Mouse (Mus musculus) forebrain, embryonic 13.5 days (tissue): Measurements from ENCODE around the gene Celsr1. TPM values are rescaled to one million over a fixed set of nuclear protein-coding genes. Genes with fewer than 3 reads are reported as not detected.

Experiments
- ATAC-seq: fragments of 200-750 bp; cut with Nextera tagmentation; 2 replicates; pipeline ENCODE4 v1.8.0; 2017
- H3K27ac ChIP-seq: fragments of 300-500 bp; sonication (generic); 2 replicates; pipeline ENCODE4 v1.5.1; 2015; ENCODE audit warnings: inconsistent platforms, mild to moderate bottlenecking, moderate library complexity
- H3K27me3 ChIP-seq: fragments of 300-500 bp; sonication (generic); 2 replicates; pipeline ENCODE4 v1.6.1; 2015; ENCODE audit warnings: mild to moderate bottlenecking, inconsistent platforms
- H3K36me3 ChIP-seq: fragments of 300-500 bp; sonication (generic); 2 replicates; pipeline ENCODE4 v1.6.1; 2015; ENCODE audit warnings: mild to moderate bottlenecking, inconsistent platforms; ENCODE audit not compliant: poor library complexity, severe bottlenecking
- H3K4me1 ChIP-seq: fragments of 300-500 bp; sonication (generic); 2 replicates; pipeline ENCODE4 v1.6.1; 2015; ENCODE audit warnings: inconsistent platforms
- H3K4me2 ChIP-seq: fragments of 300-500 bp; sonication (generic); 2 replicates; pipeline ENCODE4 v1.6.1; 2015; ENCODE audit warnings: inconsistent platforms, mild to moderate bottlenecking, moderate library complexity
- H3K4me3 ChIP-seq: fragments of 300-500 bp; sonication (generic); 2 replicates; pipeline ENCODE4 v1.5.1; 2015; ENCODE audit warnings: mild to moderate bottlenecking, inconsistent platforms
- H3K9ac ChIP-seq: fragments of 300-500 bp; sonication (generic); 2 replicates; pipeline ENCODE4 v1.6.1; 2015; ENCODE audit warnings: mild to moderate bottlenecking, inconsistent platforms
- H3K9me3 ChIP-seq: fragments of 300-500 bp; sonication (generic); replicated peaks from 2 replicates; pipeline ENCODE4 v1.6.1; 2016; ENCODE audit warnings: inconsistent platforms
- WGBS: fragments of 180-500 bp; shearing (Covaris S2); methylation state at CpG from one replicate; pipeline ENCODE4 v1.1.7; 2015; 5-methylcytosine and 5-hydroxymethylcytosine counted together
- polyA plus RNA-seq: library from polyadenylated mRNA; unstranded; fragments of >200 nt; fragmentation: Nextera tagmentation; extraction: Ambion mirVana; gene quantifications from 2 replicates; pipeline ENCODE4 v1.2.1, GENCODE M21; 2015

Celsr1 gene
- polyA plus RNA-seq, 1 experiment from 2014 or later, result 6.6 TPM

DNA sequence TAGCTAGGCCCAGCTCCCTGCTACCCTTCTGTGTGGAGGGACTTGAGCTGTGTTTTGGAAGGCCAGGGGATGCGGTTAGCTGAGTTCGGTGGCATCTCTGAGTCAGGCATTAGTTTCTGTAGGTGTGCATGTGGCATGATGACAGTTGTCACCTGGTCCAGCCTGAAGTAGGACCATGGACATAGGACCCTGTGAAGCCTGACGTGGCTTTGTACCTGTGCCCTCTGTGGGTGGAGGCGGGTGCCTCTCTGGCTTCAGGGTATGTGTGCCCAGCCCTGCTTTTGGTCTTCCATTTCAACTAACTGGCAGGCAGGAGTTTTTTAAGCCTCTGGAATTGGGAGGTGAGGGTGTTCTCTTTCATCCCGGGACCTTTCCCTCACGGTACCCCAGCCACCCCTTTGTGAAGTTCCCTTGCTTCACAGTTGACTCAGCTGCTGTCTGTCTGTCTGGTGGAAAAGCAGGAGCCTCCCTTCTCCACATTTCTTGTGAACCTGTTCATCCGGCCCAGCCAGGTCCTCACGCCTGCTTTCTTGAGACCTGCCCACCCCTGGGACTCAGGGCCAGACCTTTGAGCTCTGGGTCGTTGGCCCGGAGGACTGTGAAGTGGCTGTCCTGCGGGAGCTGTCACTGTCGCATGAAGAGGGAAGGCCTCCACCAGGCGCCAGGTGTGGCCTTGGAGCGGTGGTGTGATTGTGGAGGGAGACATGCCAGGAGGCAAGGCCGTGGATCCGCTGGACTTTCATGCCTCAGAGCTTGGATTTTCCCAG is 40.8 kb upstream of the Celsr1 start:
- Histone ChIP-seq H3K9ac (no peak overlapping the region), H3K9me3 (no peaks in the 10 kb centered on the region), H3K27ac (no peak overlapping the region), H3K4me2 (no peak overlapping the region), H3K27me3 (no peaks in the 10 kb centered on the region), H3K4me1 (peaks cover 27% of the 10 kb centered on the region), H3K36me3 (no peaks in the 10 kb centered on the region), H3K4me3 (no peak overlapping the region)
- 93% methylated on average over 16 of the region's 16 CpGs for WGBS
- no peak for ATAC-seq

DNA sequence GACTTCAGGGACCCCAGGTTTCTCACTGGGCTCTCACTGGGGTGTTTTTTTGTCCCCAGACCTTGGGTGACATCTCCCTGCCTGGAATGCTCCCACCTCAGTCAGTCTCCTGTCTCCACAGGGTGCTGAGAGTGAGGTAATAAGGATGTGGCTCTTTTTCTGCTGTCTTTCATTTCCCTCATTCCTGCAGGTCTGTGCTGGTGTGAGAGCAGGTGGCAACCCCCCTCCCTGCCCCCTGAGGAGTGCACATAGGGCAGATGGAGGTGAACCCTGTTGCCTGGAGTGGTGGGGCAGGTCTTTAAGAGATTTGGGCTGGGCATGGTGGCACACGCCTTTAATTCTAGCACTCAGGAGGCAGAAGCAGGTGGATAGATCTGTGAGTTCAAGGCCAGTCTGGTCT is 37.6 kb upstream of the Celsr1 start:
- no peak overlapping the region for H3K4me3 ChIP-seq
- H3K36me3 ChIP-seq, result no peaks in the 10 kb centered on the region
- H3K4me1 ChIP-seq, result peaks cover 58% of the 10 kb centered on the region
- no peak overlapping the region for H3K4me2 ChIP-seq
- 0 out of 2 replicates have a peak overlapping the region, but pooled peaks have one; percentile 14 for H3K9ac ChIP-seq
- ATAC-seq, result no peak
- no peaks in the 10 kb centered on the region for H3K27me3 ChIP-seq
- H3K27ac ChIP-seq, result peak overlapping the region; percentile 61; the same call in 1 of the 2 replicates
- WGBS, result 69% methylated on average over 1 of the region's 1 CpGs
- no peaks in the 10 kb centered on the region for H3K9me3 ChIP-seq

DNA sequence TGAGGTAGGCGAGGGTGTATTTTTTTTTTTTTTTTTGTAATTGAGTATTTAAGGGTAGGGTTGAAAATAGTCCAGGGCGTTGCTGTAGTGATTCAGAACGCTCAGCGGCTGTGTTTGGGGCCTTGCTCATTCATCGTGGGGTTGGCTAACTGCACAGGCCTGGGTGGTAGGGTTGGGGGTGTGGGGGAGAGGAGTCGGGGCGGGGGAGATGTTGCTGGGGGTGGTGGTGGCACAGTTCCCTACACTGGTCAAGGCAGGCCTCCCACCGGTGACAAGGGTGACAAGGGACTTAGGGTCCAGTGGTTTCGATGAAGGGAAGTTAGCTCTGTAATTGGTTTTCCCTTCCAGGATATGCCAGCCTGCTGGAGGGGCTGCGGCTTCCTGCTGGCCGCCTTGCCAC is 36.8 kb upstream of the Celsr1 start:
- Histone ChIP-seq H3K9ac (no peak overlapping the region), H3K9me3 (no peaks in the 10 kb centered on the region), H3K4me2 (no peak overlapping the region), H3K27ac (peak overlapping the region; percentile 61), H3K4me3 (no peak overlapping the region), H3K27me3 (no peaks in the 10 kb centered on the region), H3K36me3 (peaks cover 5% of the 10 kb centered on the region; the same call in 1 of the 2 replicates), H3K4me1 (peaks cover 58% of the 10 kb centered on the region)
- WGBS, result 18% methylated on average over 11 of the region's 11 CpGs
- peak; percentile 73; the same call in 1 of the 2 replicates for ATAC-seq

DNA sequence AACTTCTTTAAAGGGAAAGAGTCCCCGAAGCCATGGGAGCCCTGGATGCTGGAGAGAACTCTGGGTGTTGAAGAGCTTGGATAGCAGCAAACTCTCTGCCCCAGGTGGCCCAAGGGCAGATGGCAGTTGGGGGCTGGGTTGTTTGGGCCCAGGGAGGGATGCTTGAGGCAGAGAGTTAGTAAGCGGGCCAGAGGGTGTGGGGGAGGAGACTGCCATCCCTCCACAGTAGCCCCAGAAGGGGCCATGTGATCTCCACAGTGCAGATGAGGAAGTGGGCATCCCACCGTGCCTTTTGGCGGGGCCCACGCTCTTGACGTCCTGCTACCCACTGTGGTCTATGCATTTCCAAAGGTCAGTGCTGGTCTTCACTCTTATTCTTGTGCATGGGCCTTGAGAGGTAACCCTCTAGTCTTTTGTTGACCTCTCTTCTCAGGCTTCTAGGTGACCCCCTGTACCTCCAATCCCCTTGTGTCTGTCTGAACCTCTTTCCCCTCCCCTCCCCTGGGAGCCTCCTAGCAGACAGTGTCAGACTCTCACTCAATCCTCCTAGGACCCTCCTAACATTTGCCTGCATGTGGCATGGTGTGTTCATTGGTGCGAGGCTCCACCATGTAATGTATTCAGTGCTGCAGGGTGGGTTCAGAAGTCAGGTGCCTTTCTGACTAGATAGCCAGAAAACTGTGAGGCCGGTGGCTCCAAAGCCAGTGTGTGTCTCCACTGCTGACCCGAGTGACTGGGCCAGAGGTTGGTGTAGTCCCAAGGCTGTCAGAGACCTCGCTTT is 35.6 kb upstream of the Celsr1 start:
- no peak for ATAC-seq
- Histone ChIP-seq H3K4me3 (no peak overlapping the region), H3K9ac (no peak overlapping the region), H3K27me3 (no peaks in the 10 kb centered on the region), H3K4me1 (peaks cover 63% of the 10 kb centered on the region), H3K36me3 (peaks cover 5% of the 10 kb centered on the region; the same call in 1 of the 2 replicates), H3K27ac (0 out of 2 replicates have a peak overlapping the region, but pooled peaks have one; percentile 46), H3K9me3 (no peaks in the 10 kb centered on the region), H3K4me2 (no peak overlapping the region)
- 86% methylated on average over 10 of the region's 10 CpGs for WGBS

DNA sequence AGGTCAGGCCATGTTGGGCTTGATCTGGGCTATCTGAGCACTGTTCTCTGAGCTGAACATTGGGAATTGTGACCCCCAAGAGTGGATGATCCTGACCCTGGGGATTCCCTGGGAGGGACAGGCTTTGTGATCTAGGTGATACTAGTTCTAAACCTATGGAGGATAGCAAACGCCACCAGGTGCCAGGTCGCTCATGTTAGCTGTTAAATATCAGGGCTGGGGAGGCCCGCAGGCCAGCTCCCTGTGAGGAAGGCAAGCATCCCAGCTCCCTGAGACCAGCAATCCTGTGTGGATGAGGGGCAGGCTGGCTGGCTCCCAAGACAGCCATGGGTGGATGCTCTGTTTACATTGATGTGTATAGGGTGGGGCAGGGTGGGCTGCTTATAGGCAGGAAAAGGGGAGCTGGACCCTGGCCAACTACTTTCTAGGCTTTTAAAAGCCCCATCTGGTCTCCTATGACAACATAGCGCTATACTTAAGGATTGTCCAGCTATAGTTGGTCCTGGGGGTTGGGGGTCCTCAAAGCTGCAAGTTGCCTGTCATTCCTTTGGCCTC is 34.4 kb upstream of the Celsr1 start:
- WGBS, result 83% methylated on average over 4 of the region's 4 CpGs
- no peaks in the 10 kb centered on the region for H3K9me3 ChIP-seq
- 0 out of 2 replicates have a peak overlapping the region, but pooled peaks have one; percentile 13 for H3K4me2 ChIP-seq
- no peak for ATAC-seq
- H3K27me3 ChIP-seq, result no peaks in the 10 kb centered on the region
- H3K36me3 ChIP-seq, result peaks cover 5% of the 10 kb centered on the region; the same call in 1 of the 2 replicates
- H3K27ac ChIP-seq, result no peak overlapping the region
- no peak overlapping the region for H3K9ac ChIP-seq
- H3K4me3 ChIP-seq, result no peak overlapping the region
- peaks cover 65% of the 10 kb centered on the region for H3K4me1 ChIP-seq

DNA sequence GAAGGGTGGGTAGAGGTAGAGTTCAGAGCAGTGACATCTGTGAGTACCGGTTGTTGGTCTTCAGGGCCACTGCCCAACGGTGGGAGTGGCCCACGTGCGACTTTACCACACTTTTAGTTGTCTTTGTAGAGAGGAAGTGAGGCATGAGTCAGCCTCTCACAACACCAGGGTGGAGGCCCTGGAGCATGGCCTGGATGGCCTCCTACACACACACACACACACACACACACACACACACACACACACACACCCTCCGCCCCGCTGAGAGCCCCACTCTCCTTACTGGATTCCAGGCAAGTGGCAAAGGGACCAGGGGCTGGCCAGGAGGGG is 34.0 kb upstream of the Celsr1 start:
- Histone ChIP-seq H3K4me1 (peaks cover 69% of the 10 kb centered on the region), H3K9ac (no peak overlapping the region), H3K9me3 (no peaks in the 10 kb centered on the region), H3K36me3 (peaks cover 5% of the 10 kb centered on the region; the same call in 1 of the 2 replicates), H3K4me2 (no peak overlapping the region), H3K27me3 (no peaks in the 10 kb centered on the region), H3K4me3 (no peak overlapping the region), H3K27ac (no peak overlapping the region)
- no peak for ATAC-seq
- 71% methylated on average over 6 of the region's 6 CpGs for WGBS

DNA sequence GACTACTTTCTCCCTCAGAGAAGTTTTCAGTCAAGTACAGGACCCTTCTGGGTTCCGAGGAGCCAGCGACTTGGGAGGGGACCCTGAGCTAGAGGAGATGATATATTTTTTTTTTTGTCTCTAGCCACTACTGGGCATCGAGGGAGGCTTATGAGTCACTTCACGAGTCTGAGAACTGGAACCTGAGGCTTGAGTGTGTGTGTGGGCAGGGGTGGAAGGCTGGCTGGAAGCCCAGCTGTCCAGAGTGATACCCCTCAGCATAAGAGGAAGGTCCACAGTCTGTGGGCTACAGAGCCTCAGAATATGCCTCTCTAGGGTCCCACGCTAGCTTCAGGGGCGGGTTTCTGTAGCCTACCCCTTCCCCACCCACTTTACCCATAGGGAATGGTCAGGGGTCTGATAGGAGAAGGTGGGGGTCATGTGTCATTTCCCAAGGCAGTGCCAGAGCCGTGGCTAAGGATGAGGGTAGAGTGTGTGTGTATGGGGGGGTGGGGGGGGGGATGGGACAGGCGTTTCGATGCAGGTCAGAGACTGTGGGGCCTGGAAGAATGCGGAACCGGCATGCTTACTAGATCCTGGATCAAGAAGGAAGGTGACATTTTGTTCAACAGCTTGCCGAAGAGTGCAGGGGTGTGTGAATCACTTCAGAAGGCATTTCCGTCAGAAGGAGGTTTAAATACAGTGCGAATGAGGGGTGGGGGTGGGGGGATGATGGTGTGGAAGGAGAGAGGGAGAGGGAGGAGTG is 33.4 kb upstream of the Celsr1 start:
- Histone ChIP-seq H3K9me3 (no peaks in the 10 kb centered on the region), H3K4me1 (peaks cover 73% of the 10 kb centered on the region), H3K4me3 (no peak overlapping the region), H3K27me3 (no peaks in the 10 kb centered on the region), H3K9ac (no peak overlapping the region), H3K36me3 (peaks cover 5% of the 10 kb centered on the region; the same call in 1 of the 2 replicates), H3K4me2 (no peak overlapping the region), H3K27ac (no peak overlapping the region)
- 79% methylated on average over 14 of the region's 14 CpGs for WGBS
- ATAC-seq, result no peak

DNA sequence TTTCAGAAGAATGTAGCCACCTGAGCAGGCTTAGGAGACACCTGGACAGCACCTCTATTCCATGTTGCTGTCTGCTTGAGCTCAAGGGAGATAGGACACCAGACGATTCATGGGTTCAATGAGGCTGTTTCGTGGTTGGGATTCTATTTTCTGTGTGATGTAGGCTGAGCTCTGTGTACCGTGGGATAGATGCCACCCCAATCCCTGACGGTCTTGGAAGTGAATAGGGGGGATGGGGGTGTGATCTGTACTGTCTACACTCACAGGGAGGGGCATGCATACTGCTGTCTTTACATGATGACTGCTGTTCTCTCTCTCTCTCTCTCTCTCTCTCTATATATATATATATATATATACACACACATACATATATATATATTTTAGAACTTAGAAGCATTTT is 31.8 kb upstream of the Celsr1 start:
- Histone ChIP-seq H3K36me3 (peaks cover 5% of the 10 kb centered on the region; the same call in 1 of the 2 replicates), H3K4me3 (no peak overlapping the region), H3K27ac (no peak overlapping the region), H3K27me3 (no peaks in the 10 kb centered on the region), H3K9ac (no peak overlapping the region), H3K4me1 (peaks cover 74% of the 10 kb centered on the region), H3K9me3 (no peaks in the 10 kb centered on the region), H3K4me2 (no peak overlapping the region)
- 97% methylated on average over 4 of the region's 4 CpGs for WGBS
- no peak for ATAC-seq

DNA sequence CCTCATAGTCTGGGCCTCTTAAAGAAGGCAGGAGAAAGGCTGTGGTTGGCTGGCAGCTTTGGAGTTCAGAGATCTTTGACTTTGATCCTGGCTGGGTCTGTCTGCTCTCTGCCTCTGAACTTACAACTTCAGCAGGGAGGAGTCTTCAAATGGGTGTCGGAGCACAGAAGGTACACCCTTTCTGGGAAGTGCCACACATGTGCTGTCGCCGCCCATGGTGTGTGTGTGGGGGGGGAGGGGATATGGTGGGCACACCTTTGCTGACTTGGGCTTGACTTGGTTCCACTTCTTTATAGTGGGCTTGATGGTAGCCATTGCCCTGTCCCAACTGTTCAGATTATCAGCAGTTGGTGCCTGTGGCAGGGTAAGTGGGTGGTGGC is 31.3 kb upstream of the Celsr1 start:
- ATAC-seq, result no peak
- H3K27me3 ChIP-seq, result no peaks in the 10 kb centered on the region
- no peak overlapping the region for H3K27ac ChIP-seq
- no peaks in the 10 kb centered on the region for H3K9me3 ChIP-seq
- no peak overlapping the region for H3K9ac ChIP-seq
- no peak overlapping the region for H3K4me2 ChIP-seq
- H3K4me3 ChIP-seq, result no peak overlapping the region
- WGBS, result 100% methylated on average over 3 of the region's 3 CpGs
- H3K36me3 ChIP-seq, result peaks cover 5% of the 10 kb centered on the region; the same call in 1 of the 2 replicates
- peaks cover 74% of the 10 kb centered on the region for H3K4me1 ChIP-seq

DNA sequence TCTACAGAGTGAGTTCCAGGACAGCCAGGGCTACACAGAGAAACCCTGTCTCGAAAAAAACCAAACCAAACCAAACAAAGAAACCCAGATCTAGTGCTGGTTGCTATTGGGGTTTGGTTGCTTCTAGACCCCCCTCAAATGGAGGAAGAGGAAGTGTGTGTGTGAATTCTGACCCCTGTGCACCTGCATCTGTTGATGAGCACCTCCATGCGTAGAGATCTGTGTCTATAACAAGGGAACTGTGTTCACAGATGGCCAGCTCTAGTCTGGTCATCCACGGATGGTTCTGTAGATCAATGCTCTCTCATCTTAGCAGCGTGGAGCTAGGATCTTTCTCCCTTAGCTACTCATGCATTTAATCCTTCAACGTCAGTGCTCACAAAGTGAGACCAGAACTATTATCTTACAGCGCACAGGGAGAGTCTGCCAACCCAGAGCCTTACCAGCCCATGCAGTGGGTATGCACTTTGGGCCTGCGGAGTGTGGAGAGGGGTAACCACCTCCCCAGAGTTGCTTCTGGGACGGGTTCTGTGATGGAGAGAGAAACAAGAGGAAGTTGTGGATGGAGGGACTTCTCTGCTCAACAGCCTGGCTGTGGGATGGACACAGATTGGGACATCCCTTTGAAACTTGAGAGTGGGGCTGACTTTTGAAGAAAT is 30.7 kb upstream of the Celsr1 start:
- Histone ChIP-seq H3K4me3 (no peak overlapping the region), H3K9ac (no peak overlapping the region), H3K9me3 (no peaks in the 10 kb centered on the region), H3K27ac (no peak overlapping the region), H3K27me3 (no peaks in the 10 kb centered on the region), H3K4me2 (no peak overlapping the region), H3K4me1 (peaks cover 74% of the 10 kb centered on the region), H3K36me3 (peaks cover 5% of the 10 kb centered on the region; the same call in 1 of the 2 replicates)
- 89% methylated on average over 8 of the region's 8 CpGs for WGBS
- no peak for ATAC-seq

DNA sequence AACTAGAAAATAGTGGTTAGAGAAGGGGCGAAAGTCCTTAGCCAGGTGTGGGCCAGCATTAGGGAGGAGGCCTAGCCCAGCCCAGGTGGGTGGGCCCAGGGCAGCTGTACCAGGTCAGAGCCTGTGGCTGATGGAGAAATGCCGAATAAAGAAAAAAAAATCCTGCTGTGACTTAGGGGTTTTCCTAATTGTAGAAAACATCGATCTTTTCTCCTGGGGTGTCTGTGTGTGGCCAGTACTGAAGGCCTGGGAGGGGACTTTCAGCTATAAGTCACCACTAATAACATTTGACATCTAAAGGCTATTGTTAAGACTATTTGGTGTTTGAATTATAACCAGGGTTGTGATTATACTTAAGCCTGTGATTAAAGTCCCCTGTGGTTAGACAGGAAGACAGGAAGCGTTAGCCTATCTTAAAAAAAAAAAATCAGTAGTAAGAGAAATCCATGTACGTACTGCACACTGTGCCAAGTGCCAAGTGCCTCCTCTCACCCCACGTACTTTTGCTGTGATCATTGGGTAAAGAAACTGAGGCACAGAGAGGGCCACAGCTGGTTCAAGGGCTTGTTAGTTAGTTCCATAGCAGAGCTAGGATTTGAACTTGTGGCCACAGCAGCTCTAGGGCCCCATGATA is 28.4 kb upstream of the Celsr1 start:
- no peaks in the 10 kb centered on the region for H3K27me3 ChIP-seq
- 0 out of 2 replicates have a peak overlapping the region, but pooled peaks have one; percentile 98 for H3K9ac ChIP-seq
- ATAC-seq, result no peak
- no peak overlapping the region; the same call in 1 of the 2 replicates for H3K27ac ChIP-seq
- H3K9me3 ChIP-seq, result no peaks in the 10 kb centered on the region
- peak overlapping the region; percentile 78 for H3K4me2 ChIP-seq
- H3K4me1 ChIP-seq, result peaks cover 58% of the 10 kb centered on the region
- peaks cover 5% of the 10 kb centered on the region; the same call in 1 of the 2 replicates for H3K36me3 ChIP-seq
- 67% methylated on average over 6 of the region's 6 CpGs for WGBS
- no peak overlapping the region for H3K4me3 ChIP-seq
